Mouse (Mus musculus) liver, embryonic 14 days (tissue): ENCODE data around the gene Gm21828. TPM values are rescaled to one million over a fixed set of nuclear protein-coding genes. Genes with fewer than 3 reads are reported as not detected.

ENCODE experiments used
- polyA plus RNA-seq: library from polyadenylated mRNA; depleted of rRNA; stranded (reverse); fragments of >200 nt; gene quantifications from 2 replicates; pipeline ENCODE4 v1.2.3, GENCODE M21; 2012; rRNA removed

Gene Gm21828
- not detected in 2 replicates for polyA plus RNA-seq

GRCm38 (mm10) chrY:13223828-13224227 lies at the start of gene Gm21828:
TSS of gene Gm21828 (minus strand) at chrY:13223928.

GRCm38 (mm10) chrY:13252091-13252490 lies 28.4 kb upstream of the Gm21828 start, which contains the start of the genes Gm21440 and Gm21454:
TSS of gene Gm21440 (plus strand) at chrY:13252391.
TSS of gene Gm21454 (plus strand) at chrY:13252442.

Other genes starting within 250 kb of the Gm21828 start
- not detected in 2 replicates for gene Gm20807, start 181.0 kb downstream of the Gm21828 start, polyA plus RNA-seq
- gene Gm21891, start 90.4 kb downstream of the Gm21828 start, polyA plus RNA-seq = not detected in 2 replicates
- not detected in 2 replicates for gene Gm21425, start 62.0 kb downstream of the Gm21828 start, polyA plus RNA-seq
- not detected in 2 replicates for gene Gm21440, start 28.5 kb upstream of the Gm21828 start, polyA plus RNA-seq
- not detected in 2 replicates for gene Gm21454, start 28.5 kb upstream of the Gm21828 start, polyA plus RNA-seq
- gene Gm21725, start 125.1 kb upstream of the Gm21828 start, polyA plus RNA-seq = not detected in 2 replicates
- gene Gm21866, start 241.7 kb upstream of the Gm21828 start, polyA plus RNA-seq = not detected in 2 replicates